Mouse (Mus musculus): ENCODE results near the gene Rnf44. TPM values are rescaled to one million over a fixed set of nuclear protein-coding genes. Genes with fewer than 3 reads are reported as not detected.

Gene Rnf44
- polyA plus RNA-seq, 1 experiment from 2014 or later: 77.4 TPM

DNA sequence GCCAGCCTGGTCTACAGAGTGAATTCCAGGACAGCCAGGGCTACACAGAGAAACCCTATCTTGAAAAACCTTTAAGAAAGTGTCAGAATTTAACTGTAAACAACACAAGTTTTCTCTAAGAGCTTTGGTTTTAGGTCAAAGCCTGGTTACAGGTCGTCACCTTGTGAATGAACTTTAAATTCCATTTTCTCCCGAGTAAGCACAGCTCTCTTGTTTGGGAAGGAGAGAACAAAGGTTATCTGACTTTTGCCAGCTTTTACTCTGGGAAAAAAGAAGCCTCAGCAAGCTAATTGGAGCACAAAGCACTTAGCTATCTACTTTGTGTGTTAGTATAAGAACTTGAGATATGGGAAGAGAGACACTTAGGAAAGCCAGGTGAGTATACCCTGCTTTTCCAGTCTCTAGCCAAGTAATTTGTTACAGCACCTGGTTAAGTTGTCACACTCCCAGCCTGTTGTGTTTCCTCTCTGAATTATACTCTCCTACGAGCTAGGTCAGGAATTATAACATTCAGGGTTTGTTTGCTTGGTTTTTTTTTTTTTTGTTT, 60.9 kb downstream of the Rnf44 start:
- 54% methylated on average over 3 of the region's 3 CpGs for WGBS
- DNase-seq (ENCODE audit: low spot score): no peak
- no peak overlapping the region for H3K4me2 ChIP-seq (ENCODE audit: low read length)

More for the DNA sequence above, 60.9 kb downstream of the Rnf44 start:
- Histone ChIP-seq H3K4me1 (replicated peaks; ENCODE audit: insufficient read depth, low read length) (no peaks in the 10 kb centered on the region), H3K4me3 (replicated peaks; ENCODE audit: low read depth, low read length) (no peak overlapping the region), H3K27ac (no peak overlapping the region), H3K9ac (ENCODE audit: low read depth, low read length) (no peak overlapping the region), H3K9me3 (replicated peaks; ENCODE audit: low read length) (no peaks in the 10 kb centered on the region), H3K27me3 (ENCODE audit: insufficient read depth, low read length) (no peaks in the 10 kb centered on the region), H3K36me3 (ENCODE audit: insufficient read depth, low read length) (0 out of 2 replicates have a peak, but pooled peaks cover 4% of the 10 kb centered on the region)
- TF ChIP-seq CTCF (IDR thresholded peaks at IDR 0.05; ENCODE audit: low read depth): no peak
- no peak for ATAC-seq (replicated peaks; ENCODE audit: low FRiP score, low read depth)

Other genes with a start within 250 kb of the Rnf44 start
- gene Thoc3, start 225.1 kb downstream of the Rnf44 start, polyA plus RNA-seq (2015; fragmentation: Nextera tagmentation; extraction: Ambion mirVana): 83.4 and 87.7 TPM in 2 replicates
- gene Simc1, start 190.1 kb downstream of the Rnf44 start, polyA plus RNA-seq (2015; fragmentation: Nextera tagmentation; extraction: Ambion mirVana): 6.8 and 8.0 TPM in 2 replicates
- 190 and 201 TPM in 2 replicates for gene 4833439L19Rik, start 128.5 kb downstream of the Rnf44 start, polyA plus RNA-seq (2015; fragmentation: Nextera tagmentation; extraction: Ambion mirVana)
- 21.7 and 23.1 TPM in 2 replicates for gene Arl10, start 118.9 kb downstream of the Rnf44 start, polyA plus RNA-seq (2015; fragmentation: Nextera tagmentation; extraction: Ambion mirVana)
- 60.2 and 61.6 TPM in 2 replicates for gene Nop16, start 103.8 kb downstream of the Rnf44 start, polyA plus RNA-seq (2015; fragmentation: Nextera tagmentation; extraction: Ambion mirVana)
- gene Higd2a, start 103.7 kb downstream of the Rnf44 start, polyA plus RNA-seq (2015; fragmentation: Nextera tagmentation; extraction: Ambion mirVana): 313 and 317 TPM in 2 replicates
- gene Cltb, start 82.6 kb downstream of the Rnf44 start, polyA plus RNA-seq (2015; fragmentation: Nextera tagmentation; extraction: Ambion mirVana): 67.6 and 68.7 TPM in 2 replicates
- 61.2 and 63.6 TPM in 2 replicates for gene Faf2, start 72.1 kb downstream of the Rnf44 start, polyA plus RNA-seq (2015; fragmentation: Nextera tagmentation; extraction: Ambion mirVana)
- 10.0 and 10.9 TPM in 2 replicates for gene Cdhr2, start 7.6 kb upstream of the Rnf44 start, polyA plus RNA-seq (2015; fragmentation: Nextera tagmentation; extraction: Ambion mirVana)
- gene Gprin1, start 56.0 kb upstream of the Rnf44 start, polyA plus RNA-seq (2015; fragmentation: Nextera tagmentation; extraction: Ambion mirVana): 0.13 and 0.14 TPM in 2 replicates
- gene Sncb, start 72.7 kb upstream of the Rnf44 start, polyA plus RNA-seq (2015; fragmentation: Nextera tagmentation; extraction: Ambion mirVana): not detected in 2 replicates
- not detected in 2 replicates for gene Eif4e1b, start 90.1 kb upstream of the Rnf44 start, polyA plus RNA-seq (2015; fragmentation: Nextera tagmentation; extraction: Ambion mirVana)
- 12.8 and 13.0 TPM in 2 replicates for gene Tspan17, start 95.5 kb upstream of the Rnf44 start, polyA plus RNA-seq (2015; fragmentation: Nextera tagmentation; extraction: Ambion mirVana)